Mouse (Mus musculus): ENCODE data around the gene Gm10912. TPM values are rescaled to one million over a fixed set of nuclear protein-coding genes. Genes with fewer than 3 reads are reported as not detected.
"Not testable (repeated sequence)": the region's sequence is repeated elsewhere in the genome, so short reads cannot be mapped to it uniquely, and the experiment has no call there.

Gm10912 gene
- polyA plus RNA-seq, 1 experiment from 2014 or later: not detected

GRCm38 (mm10) chr2:104043624-104044478 is 21.8 kb upstream of the Gm10912 start:
- Histone ChIP-seq H3K4me3 (ENCODE audit: inconsistent target) (no peak overlapping the region), H3K79me2 (ENCODE audit: inconsistent target) (peaks cover 24% of the 10 kb centered on the region; the same call in 1 of the 2 replicates), H3K27ac (no peak overlapping the region), H3K36me3 (ENCODE audit: inconsistent target) (peaks cover 49% of the 10 kb centered on the region)
- 100% methylated on average over 4 of the region's 5 CpGs for WGBS (ENCODE audit: missing documents)

GRCm38 (mm10) chr2:104044479-104045080 is 21.0 kb upstream of the Gm10912 start:
- Histone ChIP-seq H3K36me3 (ENCODE audit: inconsistent target) (peaks cover 55% of the 10 kb centered on the region), H3K27ac (no peak overlapping the region), H3K4me3 (ENCODE audit: inconsistent target) (no peak overlapping the region), H3K79me2 (ENCODE audit: inconsistent target) (peaks cover 17% of the 10 kb centered on the region; the same call in 1 of the 2 replicates)
- WGBS (ENCODE audit: missing documents): 80% methylated on average over 1 of the region's 1 CpGs

DNA sequence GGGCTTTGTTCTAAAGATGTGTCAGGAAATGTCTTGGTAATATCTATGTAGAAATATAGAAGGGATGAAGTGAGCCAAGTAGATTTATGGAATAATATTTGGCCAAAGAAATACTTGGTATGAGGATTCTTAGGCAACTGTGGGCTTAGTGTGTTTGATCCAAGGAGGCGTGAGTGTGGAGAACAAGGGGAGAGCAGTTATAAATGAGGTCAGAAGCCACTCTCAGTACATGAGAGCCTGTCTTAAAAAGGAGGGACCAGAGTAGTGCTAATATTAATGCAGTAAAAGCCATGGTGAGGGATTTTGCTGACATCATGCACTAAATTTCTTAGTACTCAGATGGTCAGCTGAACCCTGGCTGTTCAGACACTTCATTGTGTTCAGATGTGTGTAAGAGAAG is 7.2 kb upstream of the Gm10912 start:
- Histone ChIP-seq H3K27ac (no peak overlapping the region), H3K4me3 (ENCODE audit: inconsistent target) (no peak overlapping the region), H3K79me2 (ENCODE audit: inconsistent target) (no peaks in the 10 kb centered on the region), H3K36me3 (ENCODE audit: inconsistent target) (peaks cover 56% of the 10 kb centered on the region)
- 83% methylated on average over 1 of the region's 1 CpGs for WGBS (ENCODE audit: missing documents)

- 93% methylated on average over 4 of the region's 4 CpGs for WGBS (ENCODE audit: missing documents)
- no peak overlapping the region for H3K4me3 ChIP-seq (ENCODE audit: inconsistent target)
- no peak overlapping the region for H3K27ac ChIP-seq
- H3K36me3 ChIP-seq (ENCODE audit: inconsistent target): peaks cover 51% of the 10 kb centered on the region
- no peaks in the 10 kb centered on the region for H3K79me2 ChIP-seq (ENCODE audit: inconsistent target)
Observed at GRCm38 (mm10) chr2:104058954-104059353, 6.7 kb upstream of the Gm10912 start.

DNA sequence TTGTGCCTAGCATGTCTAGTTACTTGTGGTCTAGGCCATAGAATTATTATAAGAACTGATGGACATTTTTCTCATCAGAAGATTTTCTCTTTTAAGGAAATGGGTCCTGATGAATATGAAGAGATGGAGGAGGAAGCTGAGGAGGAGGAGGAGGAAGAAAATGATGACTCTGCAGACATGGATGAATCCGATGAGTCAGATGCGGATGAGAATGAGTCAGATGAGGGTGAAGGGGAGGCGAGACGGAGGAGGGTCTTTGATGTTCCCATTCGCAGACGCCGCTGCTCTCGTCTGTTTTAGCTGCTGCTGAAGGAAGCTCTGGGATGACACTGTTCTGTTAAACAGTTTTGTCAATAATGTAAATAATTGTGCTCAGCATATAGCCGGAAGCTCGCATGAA is 5.8 kb upstream of the Gm10912 start:
- WGBS (ENCODE audit: missing documents): 95% methylated on average over 10 of the region's 10 CpGs
- Histone ChIP-seq H3K36me3 (ENCODE audit: inconsistent target) (peaks cover 42% of the 10 kb centered on the region), H3K27ac (no peak overlapping the region), H3K79me2 (ENCODE audit: inconsistent target) (no peaks in the 10 kb centered on the region), H3K4me3 (ENCODE audit: inconsistent target) (no peak overlapping the region)

- 95% methylated on average over 6 of the region's 6 CpGs for WGBS (ENCODE audit: missing documents)
- Histone ChIP-seq H3K36me3 (ENCODE audit: inconsistent target) (peaks cover 31% of the 10 kb centered on the region), H3K27ac (no peak overlapping the region), H3K4me3 (ENCODE audit: inconsistent target) (no peak overlapping the region), H3K79me2 (ENCODE audit: inconsistent target) (no peaks in the 10 kb centered on the region)
Observed at GRCm38 (mm10) chr2:104060996-104061395, 4.6 kb upstream of the Gm10912 start.

GRCm38 (mm10) chr2:104062665-104063064 is 3.0 kb upstream of the Gm10912 start:
- H3K4me3 ChIP-seq (ENCODE audit: inconsistent target): no peak overlapping the region
- no peak overlapping the region for H3K27ac ChIP-seq
- H3K79me2 ChIP-seq (ENCODE audit: inconsistent target): no peaks in the 10 kb centered on the region
- H3K36me3 ChIP-seq (ENCODE audit: inconsistent target): peaks cover 31% of the 10 kb centered on the region

DNA sequence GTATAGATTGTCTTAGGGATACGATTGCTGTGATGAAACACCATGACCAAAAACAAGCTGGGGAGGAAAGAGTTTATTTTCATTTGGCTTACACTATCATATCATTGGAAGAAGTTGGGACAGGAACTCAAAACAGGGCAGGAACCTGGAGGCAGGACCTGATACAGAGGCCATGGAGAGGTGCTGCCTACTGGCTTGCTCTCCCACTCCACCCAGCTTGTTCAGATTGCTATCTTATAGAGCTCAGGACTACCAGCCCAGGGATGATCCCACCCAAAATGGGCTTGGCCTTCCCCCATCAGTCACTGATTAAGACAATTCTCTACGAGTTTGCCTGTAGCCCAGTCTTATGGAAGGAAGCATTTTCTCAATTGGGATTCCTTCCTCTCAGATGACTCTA is 1.5 kb upstream of the Gm10912 start:
- Histone ChIP-seq H3K4me3 (ENCODE audit: inconsistent target) (no peak overlapping the region), H3K27ac (no peak overlapping the region), H3K36me3 (ENCODE audit: inconsistent target) (peaks cover 21% of the 10 kb centered on the region), H3K79me2 (ENCODE audit: inconsistent target) (no peaks in the 10 kb centered on the region)
- 84% methylated on average over 2 of the region's 2 CpGs for WGBS (ENCODE audit: missing documents)

- WGBS (ENCODE audit: missing documents): 21% methylated on average over 7 of the region's 7 CpGs
- H3K79me2 ChIP-seq (ENCODE audit: inconsistent target); H3K36me3 ChIP-seq (ENCODE audit: inconsistent target); H3K4me3 ChIP-seq (ENCODE audit: inconsistent target); H3K27ac ChIP-seq: not testable (repeated sequence)
Observed at GRCm38 (mm10) chr2:104068450-104068849, 2.8 kb downstream of the Gm10912 start, which contains the start of gene Gm10799. Gm10799 (minus strand) TSS chr2:104068550.

DNA sequence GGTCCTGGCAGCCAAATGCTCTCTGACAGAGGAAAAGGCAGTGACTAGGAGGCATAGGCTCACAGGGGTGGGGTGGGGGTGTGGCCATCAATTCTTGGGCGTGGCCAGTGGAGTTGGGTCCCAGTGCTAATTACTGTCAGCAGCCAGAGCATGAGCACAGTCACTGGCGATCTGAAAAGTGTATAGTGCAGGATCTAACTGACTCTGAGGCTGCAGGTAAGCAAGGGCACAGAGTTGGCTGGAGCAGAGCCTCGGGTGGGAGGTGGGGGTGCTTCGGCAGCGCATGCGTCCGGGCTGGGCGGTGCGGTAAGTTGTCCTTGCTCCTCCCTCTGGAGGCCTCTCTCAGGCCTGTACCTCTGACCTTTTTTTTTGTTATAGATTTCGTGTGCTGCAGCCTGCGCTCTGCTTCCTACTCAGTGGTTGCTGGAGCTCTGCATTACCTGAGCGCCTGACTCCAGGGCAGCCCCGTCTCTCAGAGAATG is 4.1 kb downstream of the Gm10912 start, which contains the start of gene Cd59b:
TSS of gene Cd59b (plus strand) at position 146 of the 482 bp plus-strand sequence.
- H3K27ac ChIP-seq: no peak within 1 kb of the TSS
- 12% methylated on average over 13 of the region's 13 CpGs for WGBS (ENCODE audit: missing documents)

GRCm38 (mm10) chr2:104078285-104078684 is 12.7 kb downstream of the Gm10912 start:
- 84% methylated on average over 3 of the region's 5 CpGs for WGBS (ENCODE audit: missing documents)
- not testable (repeated sequence) for H3K4me3 ChIP-seq (ENCODE audit: inconsistent target); H3K36me3 ChIP-seq (ENCODE audit: inconsistent target); H3K79me2 ChIP-seq (ENCODE audit: inconsistent target); H3K27ac ChIP-seq

More for the DNA sequence above, 4.1 kb downstream of the Gm10912 start, which contains the start of gene Cd59b:
- no peaks in the 10 kb centered on the region for H3K36me3 ChIP-seq (ENCODE audit: inconsistent target)
- peak within 1 kb of the TSS; percentile 27; the same call in 1 of the 2 replicates for H3K4me3 ChIP-seq (ENCODE audit: inconsistent target)
- H3K79me2 ChIP-seq (ENCODE audit: inconsistent target): no peaks in the 10 kb centered on the region

- WGBS (ENCODE audit: missing documents): no CpG with 5 or more reads among the region's 1 CpGs
- not testable (repeated sequence) for H3K4me3 ChIP-seq (ENCODE audit: inconsistent target); H3K27ac ChIP-seq; H3K36me3 ChIP-seq (ENCODE audit: inconsistent target); H3K79me2 ChIP-seq (ENCODE audit: inconsistent target)
Observed at GRCm38 (mm10) chr2:104081436-104082050, 15.9 kb downstream of the Gm10912 start.

DNA sequence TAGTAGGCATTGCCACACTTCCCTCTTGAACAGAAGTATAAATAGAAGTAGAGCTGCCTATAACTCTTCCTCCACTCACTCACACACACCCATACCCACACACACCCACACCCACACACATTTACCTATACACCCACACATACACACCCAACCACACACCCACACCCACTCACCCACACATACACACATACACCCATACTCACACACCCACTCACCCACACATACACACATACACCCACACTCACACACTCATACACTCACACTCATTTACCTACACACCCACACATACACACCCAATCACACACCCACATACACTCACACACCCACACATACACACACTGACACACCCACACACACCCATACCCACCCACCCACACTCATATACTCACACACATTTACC is 16.8 kb downstream of the Gm10912 start:
- Histone ChIP-seq H3K36me3 (ENCODE audit: inconsistent target) (no peaks in the 10 kb centered on the region), H3K27ac (no peak overlapping the region), H3K79me2 (ENCODE audit: inconsistent target) (no peaks in the 10 kb centered on the region), H3K4me3 (ENCODE audit: inconsistent target) (no peak overlapping the region)

DNA sequence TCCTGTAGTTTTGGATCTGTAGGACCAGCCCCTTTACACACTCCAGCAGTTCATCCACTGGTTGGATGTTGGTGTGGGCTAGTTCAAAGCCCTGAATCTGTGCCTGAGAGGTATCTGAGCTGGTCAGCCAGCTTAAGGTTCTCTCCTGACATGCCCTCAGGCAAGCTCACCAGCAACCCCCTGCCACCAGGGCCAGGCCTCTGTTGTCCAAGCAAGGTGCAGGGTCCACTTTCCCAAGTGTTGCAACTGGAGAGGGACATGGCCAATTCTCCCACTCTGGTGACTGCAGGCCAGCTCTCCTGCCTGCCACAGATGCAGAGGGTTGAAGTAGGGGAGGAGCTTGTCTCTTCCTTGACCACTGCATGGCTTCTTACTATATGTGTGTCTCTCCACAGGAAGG is 18.4 kb downstream of the Gm10912 start:
- not testable (repeated sequence) for H3K79me2 ChIP-seq (ENCODE audit: inconsistent target); H3K36me3 ChIP-seq (ENCODE audit: inconsistent target); H3K4me3 ChIP-seq (ENCODE audit: inconsistent target); H3K27ac ChIP-seq

DNA sequence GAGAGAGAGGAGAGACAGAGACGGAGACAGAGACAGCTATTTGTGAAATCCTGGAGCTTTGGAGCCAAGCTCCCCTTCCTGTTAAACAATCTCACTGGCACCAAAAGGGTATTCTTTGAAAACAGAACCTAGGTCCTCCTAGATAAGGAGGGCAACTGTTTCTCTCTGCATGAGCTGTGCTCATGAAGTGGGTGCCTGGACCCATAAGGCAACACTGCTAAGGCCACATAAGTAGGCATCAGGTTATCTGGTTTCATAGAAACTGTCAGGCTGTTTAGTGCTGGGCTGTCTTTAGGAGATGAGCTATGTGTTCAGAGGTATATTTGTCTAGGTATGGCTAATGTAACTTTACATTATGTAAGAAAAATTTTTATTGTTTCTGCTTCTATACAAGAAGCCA is 21.9 kb downstream of the Gm10912 start:
- H3K27ac ChIP-seq; H3K36me3 ChIP-seq (ENCODE audit: inconsistent target); H3K79me2 ChIP-seq (ENCODE audit: inconsistent target); H3K4me3 ChIP-seq (ENCODE audit: inconsistent target): not testable (repeated sequence)
- no CpG with 5 or more reads among the region's 1 CpGs for WGBS (ENCODE audit: missing documents)
